11 mouse cellular contexts compared by ENCODE assay signal in the genomic region with DNA sequence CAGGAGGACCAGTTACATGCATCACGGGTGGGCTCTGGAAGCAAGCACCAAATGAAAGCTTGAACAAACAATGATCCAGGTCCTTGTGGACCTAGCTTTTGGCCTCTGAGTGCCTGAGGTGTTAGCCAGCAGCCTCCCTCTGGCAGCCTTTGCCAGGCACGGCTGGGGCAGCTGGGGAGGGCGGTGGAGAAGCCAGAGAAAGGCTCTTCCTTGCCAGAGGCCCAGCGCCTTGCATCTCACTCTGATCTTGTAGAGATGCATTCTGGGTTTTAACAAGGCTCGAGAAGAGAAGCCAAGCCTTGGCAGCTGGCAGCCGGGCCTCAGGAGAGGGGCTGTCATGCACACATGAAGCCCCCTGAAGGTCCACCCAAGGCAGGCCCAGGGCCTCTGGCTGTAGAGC. TPM values are rescaled to one million over a fixed set of nuclear protein-coding genes. Genes with fewer than 3 reads are reported as not detected.
DNase-seq lines count a peak whose midpoint lies in the region; ATAC-seq and TF ChIP-seq lines count a peak whose summit lies in the region.
"Had no signal": no experiment of that assay in that cellular context is flagged by ENCODE, and none has a peak within 500 bp of the region (broad histone marks: within the 10 kb centered on the region; RNA-seq: fewer than 3 reads in every experiment).

No protein-coding gene starts in this region.

- peak overlapping the region; percentile 38; the same call in 1 of the 2 replicates for H3K9ac ChIP-seq in forebrain, embryonic 12.5 days
- peak overlapping the region; percentile 26; the same call in 1 of the 2 replicates for H3K9ac ChIP-seq in hindbrain, embryonic 14.5 days
- peak overlapping the region; percentile 59; the same call in 1 of the 2 replicates for H3K9ac ChIP-seq in neural tube, embryonic 13.5 days
- H3K9ac ChIP-seq in heart, adult 2 months (ENCODE audit: low read depth, low read length) = no peak overlapping the region
- H3K9ac ChIP-seq: liver, embryonic 15.5 days had no signal

- no peaks in the 10 kb centered on the region for H3K9me3 ChIP-seq in forebrain, embryonic 12.5 days
- H3K9me3 ChIP-seq in hindbrain, embryonic 14.5 days (ENCODE audit: control insufficient read depth, low read length) = no peaks in the 10 kb centered on the region
- no peaks in the 10 kb centered on the region for H3K9me3 ChIP-seq in neural tube, embryonic 13.5 days
- H3K9me3 ChIP-seq: liver, embryonic 15.5 days had no signal

- peak overlapping the region; percentile 78 for H3K27ac ChIP-seq in forebrain, embryonic 12.5 days
- H3K27ac ChIP-seq in hindbrain, embryonic 14.5 days = peak overlapping the region; percentile 20
- peak overlapping the region; percentile 77 for H3K27ac ChIP-seq in neural tube, embryonic 13.5 days (replicated peaks)
- H3K27ac ChIP-seq in heart, adult 2 months = no peak overlapping the region
- H3K27ac ChIP-seq: liver, embryonic 15.5 days had no signal

- H3K4me2 ChIP-seq in forebrain, embryonic 12.5 days = 0 out of 2 replicates have a peak overlapping the region, but pooled peaks have one; percentile 1
- no peak overlapping the region for H3K4me2 ChIP-seq in hindbrain, embryonic 14.5 days (replicated peaks)
- no peak overlapping the region for H3K4me2 ChIP-seq in neural tube, embryonic 13.5 days
- H3K4me2 ChIP-seq: liver, embryonic 15.5 days had no signal

- H3K27me3 ChIP-seq in forebrain, embryonic 12.5 days = peaks cover 41% of the 10 kb centered on the region
- 0 out of 2 replicates have a peak, but pooled peaks cover 9% of the 10 kb centered on the region for H3K27me3 ChIP-seq in hindbrain, embryonic 14.5 days (ENCODE audit: control insufficient read depth, insufficient read depth, low read length)
- peaks cover 26% of the 10 kb centered on the region for H3K27me3 ChIP-seq in neural tube, embryonic 13.5 days
- peaks cover 2% of the 10 kb centered on the region; the same call in 1 of the 2 replicates for H3K27me3 ChIP-seq in heart, adult 2 months (ENCODE audit: control insufficient read depth, insufficient read depth, low read length)

- TF ChIP-seq CTCF in heart, adult 2 months (IDR thresholded peaks at IDR 0.05) = no peak

- DNase-seq in left cerebral cortex, postnatal 4 days = peak; percentile 88
- no peak for DNase-seq in left cerebral cortex, adult 11 months (ENCODE audit: low spot score)
- no peak for DNase-seq in hindbrain, embryonic 14.5 days (ENCODE audit: low spot score)
- DNase-seq in urinary bladder, postnatal 14 days (ENCODE audit: low spot score) = no peak
- DNase-seq in heart, adult 2 months = no peak
- DNase-seq: adrenal gland, adult 8-10 months; cerebellum, adult 9-11 months; heart, postnatal 14 days had no signal

- H3K4me1 ChIP-seq in forebrain, embryonic 12.5 days = peaks cover 90% of the 10 kb centered on the region
- H3K4me1 ChIP-seq in hindbrain, embryonic 14.5 days (replicated peaks; ENCODE audit: control insufficient read depth, insufficient read depth, low read length) = peaks cover 79% of the 10 kb centered on the region
- peaks cover 100% of the 10 kb centered on the region for H3K4me1 ChIP-seq in neural tube, embryonic 13.5 days (replicated peaks)
- peaks cover 6% of the 10 kb centered on the region for H3K4me1 ChIP-seq in heart, adult 2 months (ENCODE audit: control insufficient read depth, insufficient read depth, low read length)

- H3K36me3 ChIP-seq in forebrain, embryonic 12.5 days (replicated peaks) = no peaks in the 10 kb centered on the region
- H3K36me3 ChIP-seq in hindbrain, embryonic 14.5 days (replicated peaks; ENCODE audit: control insufficient read depth, insufficient read depth) = no peaks in the 10 kb centered on the region
- H3K36me3 ChIP-seq in neural tube, embryonic 13.5 days = no peaks in the 10 kb centered on the region
- no peaks in the 10 kb centered on the region for H3K36me3 ChIP-seq in heart, adult 2 months (ENCODE audit: control insufficient read depth, insufficient read depth, low read length)
- H3K36me3 ChIP-seq: liver, embryonic 15.5 days had no signal

- no peak for TF ChIP-seq POLR2A in heart, adult 2 months (IDR thresholded peaks at IDR 0.05; ENCODE audit: insufficient read depth, low read depth, low read length)

- ATAC-seq in forebrain, embryonic 12.5 days (ENCODE audit: low FRiP score) = no peak
- no peak for ATAC-seq in hindbrain, embryonic 14.5 days (ENCODE audit: low FRiP score)
- ATAC-seq in neural tube, embryonic 13.5 days (ENCODE audit: low read depth) = no peak

- TF ChIP-seq EP300 in heart, adult 2 months (IDR thresholded peaks at IDR 0.05; ENCODE audit: insufficient read depth, low read depth, low read length) = no peak

- intact Hi-C loops in left cerebral cortex, postnatal 4 days (cut with DNase I) = no loop called here
- intact Hi-C loops in heart, adult 2 months (cut with DNase I) = no loop called here

- WGBS in forebrain, embryonic 12.5 days = 49% methylated on average over 6 of the region's 6 CpGs
- 30% methylated on average over 6 of the region's 6 CpGs for WGBS in hindbrain, embryonic 14.5 days
- WGBS in neural tube, embryonic 13.5 days = 56% methylated on average over 6 of the region's 6 CpGs
- WGBS in heart, adult 2 months = 58% methylated on average over 6 of the region's 6 CpGs

- H3K4me3 ChIP-seq in forebrain, embryonic 12.5 days (replicated peaks) = no peak overlapping the region
- no peak overlapping the region for H3K4me3 ChIP-seq in hindbrain, embryonic 14.5 days (replicated peaks; ENCODE audit: low read length)
- no peak overlapping the region for H3K4me3 ChIP-seq in neural tube, embryonic 13.5 days
- no peak overlapping the region for H3K4me3 ChIP-seq in heart, adult 2 months
- H3K4me3 ChIP-seq: liver, embryonic 15.5 days had no signal

- no peaks in the 10 kb centered on the region for H3K79me2 ChIP-seq in heart, adult 2 months (replicated peaks; ENCODE audit: control insufficient read depth, insufficient read depth, low read length)

RNA-seq across cellular contexts. Expression of a gene that starts 34.8 kb away (rescaled TPM):
- 10 to 100 TPM; 22.4 to 23.5 TPM for total RNA-seq in left cerebral cortex, postnatal 4 days (2021)
- 7.3 and 8.0 TPM in 2 replicates for polyA plus RNA-seq in forebrain, embryonic 12.5 days (2016; fragmentation: Nextera tagmentation; extraction: Ambion mirVana)
- polyA plus RNA-seq in hindbrain, embryonic 14.5 days (2014; fragmentation: Nextera tagmentation; extraction: Ambion mirVana) = 8.7 and 9.5 TPM in 2 replicates
- 9.6 and 10.9 TPM in 2 replicates for polyA plus RNA-seq in neural tube, embryonic 13.5 days (2015; fragmentation: Nextera tagmentation; extraction: Ambion mirVana)
- 1 to 10 TPM; 1.1 to 1.2 TPM for total RNA-seq in heart, adult 2 months (2021)
- 0.84 and 0.94 TPM in 2 replicates for polyA plus RNA-seq in heart, adult 2 months (2012; rRNA removed)
